Mouse (Mus musculus) induced T-regulatory cell, adult 2 months (primary cell): ENCODE data around the gene Sec24a.

ENCODE experiments used
- DNase-seq: peaks from one replicate; pipeline ENCODE4 v3.0.0-alpha.2; 2012; ENCODE audit warnings: low read depth

The Sec24a gene

GRCm38 (mm10) chr11:51649889-51650199, 113.6 kb downstream of the Sec24a start:
- DNase-seq, result peak; percentile 64

- no peak for DNase-seq
Measured at GRCm38 (mm10) chr11:51649111-51649888, 114.1 kb downstream of the Sec24a start.

- no peak for DNase-seq
Measured at GRCm38 (mm10) chr11:51648566-51648965, 114.9 kb downstream of the Sec24a start.

GRCm38 (mm10) chr11:51646751-51647667, 116.4 kb downstream of the Sec24a start:
- DNase-seq, result no peak

GRCm38 (mm10) chr11:51646245-51646644, 117.2 kb downstream of the Sec24a start:
- DNase-seq, result no peak

- no peak for DNase-seq
Measured at GRCm38 (mm10) chr11:51645293-51645692, 118.1 kb downstream of the Sec24a start.

- DNase-seq, result no peak
Measured at GRCm38 (mm10) chr11:51644217-51644616, 119.2 kb downstream of the Sec24a start.

- no peak for DNase-seq
Measured at GRCm38 (mm10) chr11:51643761-51644160, 119.7 kb downstream of the Sec24a start.

- no peak for DNase-seq
Measured at GRCm38 (mm10) chr11:51643202-51643601, 120.2 kb downstream of the Sec24a start.
